Mouse (Mus musculus): ENCODE results near the gene Slc28a2. TPM values are rescaled to one million over a fixed set of nuclear protein-coding genes. Genes with fewer than 3 reads are reported as not detected.
A peak's percentile ranks its signal among the peaks of the same experiment; 100 is the strongest.
"Not testable (repeated sequence)": the region's sequence is repeated elsewhere in the genome, so short reads cannot be mapped to it uniquely, and the experiment has no call there.

Slc28a2 gene
- polyA plus RNA-seq, 1 experiment from 2014 or later = not detected

DNA sequence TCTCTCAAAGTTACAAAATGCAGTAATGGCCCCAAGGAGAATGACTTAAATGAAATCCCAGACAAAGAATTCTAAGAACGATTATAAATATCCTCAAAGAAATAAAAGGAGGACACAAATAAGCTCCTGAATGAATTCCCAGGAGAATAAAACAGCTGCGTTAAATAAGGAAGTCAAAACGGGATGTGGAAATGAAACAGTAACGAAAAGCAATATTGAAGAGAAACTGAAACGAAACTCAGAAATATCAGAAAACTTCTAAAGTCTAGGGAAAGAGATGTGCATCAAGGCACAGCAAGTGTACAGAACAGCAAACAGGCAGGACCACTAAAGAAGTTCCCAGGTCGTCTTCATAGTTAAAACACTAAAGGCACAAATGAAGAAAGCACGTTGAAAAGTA lies 17.3 kb upstream of the Slc28a2 start:
- H3K27ac ChIP-seq (replicated peaks) = no peak overlapping the region
- 84% methylated on average over 7 of the region's 7 CpGs for WGBS
- no peak for DNase-seq (ENCODE audit: low spot score)
- H3K4me3 ChIP-seq = no peak overlapping the region
- H3K36me3 ChIP-seq = no peaks in the 10 kb centered on the region
- no peaks in the 10 kb centered on the region for H3K27me3 ChIP-seq (ENCODE audit: low read depth, poor library complexity, severe bottlenecking)
- H3K4me1 ChIP-seq = no peaks in the 10 kb centered on the region
- H3K9me3 ChIP-seq (replicated peaks) = no peaks in the 10 kb centered on the region

DNA sequence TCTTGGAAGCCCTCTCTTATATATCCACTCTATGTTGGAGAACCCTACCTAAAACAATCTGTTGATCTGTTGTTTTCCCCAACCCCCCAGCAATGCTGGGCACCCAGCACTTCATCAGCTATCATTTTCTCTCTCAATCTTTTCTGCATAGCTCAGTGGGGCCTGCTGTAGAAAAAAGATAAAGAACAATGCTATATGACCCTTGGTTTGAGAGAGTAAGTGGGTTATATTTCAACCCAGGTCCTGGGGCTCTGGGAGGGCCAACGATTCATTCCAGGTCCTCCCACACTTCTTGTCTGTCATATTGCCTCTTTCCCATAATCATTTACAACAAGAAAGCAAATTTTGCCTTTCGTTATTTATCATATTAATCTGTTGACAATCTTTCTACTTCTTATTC lies 368 bp downstream of the Slc28a2 start:
- not testable (repeated sequence) for H3K36me3 ChIP-seq; H3K4me1 ChIP-seq; H3K27ac ChIP-seq (replicated peaks); H3K4me3 ChIP-seq; H3K27me3 ChIP-seq (ENCODE audit: low read depth, poor library complexity, severe bottlenecking); H3K9me3 ChIP-seq (replicated peaks); DNase-seq (ENCODE audit: low spot score)
- 85% methylated on average over 2 of the region's 2 CpGs for WGBS

GRCm38 (mm10) chr2:122438706-122439482 lies 12.6 kb downstream of the Slc28a2 start:
- H3K4me1 ChIP-seq; H3K27me3 ChIP-seq (ENCODE audit: low read depth, poor library complexity, severe bottlenecking); H3K36me3 ChIP-seq; H3K4me3 ChIP-seq; DNase-seq (ENCODE audit: low spot score); H3K27ac ChIP-seq (replicated peaks); H3K9me3 ChIP-seq (replicated peaks): not testable (repeated sequence)
- WGBS = 90% methylated on average over 5 of the region's 5 CpGs

DNA sequence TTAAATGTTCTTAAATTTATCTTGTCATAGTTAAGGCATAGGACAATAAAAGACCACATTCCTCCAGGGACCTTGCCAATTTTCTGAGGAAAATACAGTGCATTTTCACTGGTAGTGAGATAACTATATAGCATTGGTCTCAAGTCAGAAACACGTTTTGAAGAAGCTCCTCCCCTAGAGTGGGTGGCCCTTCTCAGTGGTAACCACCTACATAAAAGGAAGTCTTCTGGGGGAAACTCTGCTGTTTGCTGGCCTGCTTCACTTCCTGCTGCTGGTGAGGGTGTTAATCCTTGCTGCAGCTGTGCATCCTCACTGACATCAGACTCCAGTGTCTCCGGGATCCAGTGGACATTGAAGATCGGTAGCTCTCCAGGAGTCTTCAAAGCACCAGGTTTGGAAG lies 14.2 kb downstream of the Slc28a2 start:
- H3K27me3 ChIP-seq (ENCODE audit: low read depth, poor library complexity, severe bottlenecking); H3K9me3 ChIP-seq (replicated peaks); H3K27ac ChIP-seq (replicated peaks); DNase-seq (ENCODE audit: low spot score); H3K4me1 ChIP-seq; H3K4me3 ChIP-seq; H3K36me3 ChIP-seq: not testable (repeated sequence)
- 28% methylated on average over 3 of the region's 3 CpGs for WGBS

DNA sequence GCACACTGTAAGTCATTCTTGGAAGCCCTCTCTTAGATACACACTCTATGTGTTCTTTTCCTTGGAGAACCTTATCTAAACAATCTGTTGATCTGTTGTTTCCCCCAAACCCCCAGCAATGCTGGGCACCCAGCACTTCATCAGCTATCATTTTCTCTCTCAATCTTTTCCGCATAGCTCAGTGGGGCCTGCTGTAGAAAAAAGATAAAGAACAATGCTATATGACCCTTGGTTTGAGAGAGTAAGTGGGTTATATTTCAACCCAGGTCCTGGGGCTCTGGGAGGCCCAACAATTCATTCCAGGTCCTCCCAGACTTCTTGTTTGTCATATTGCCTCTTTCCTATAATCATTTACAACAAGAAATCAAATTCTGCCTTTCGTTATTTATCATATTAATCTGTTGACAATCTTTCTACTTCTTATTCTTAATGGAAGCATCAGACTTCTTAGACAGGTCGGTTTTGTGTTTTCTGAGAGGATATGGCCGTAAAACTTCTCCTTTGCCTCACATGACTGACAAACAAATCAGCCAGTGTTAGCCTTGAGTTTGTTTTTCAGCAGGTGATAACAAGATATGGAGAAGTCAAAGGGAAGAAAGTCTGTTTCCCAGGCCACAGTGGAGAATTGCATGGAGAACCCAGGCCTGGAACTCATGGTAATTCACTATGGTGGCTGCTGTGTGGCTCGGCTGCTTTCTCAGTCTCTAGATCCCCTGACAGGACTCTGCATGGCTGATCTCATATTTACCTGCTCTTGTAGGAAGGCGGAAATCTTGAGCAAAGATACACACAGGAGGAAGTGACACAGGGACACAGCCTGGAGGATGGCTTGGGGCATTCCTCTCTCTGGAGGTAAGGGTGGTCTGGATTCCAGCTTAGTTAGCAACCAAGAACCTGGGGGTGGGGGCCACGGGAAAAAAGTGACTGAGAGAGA lies 15.0 kb downstream of the Slc28a2 start:
- no peaks in the 10 kb centered on the region for H3K36me3 ChIP-seq
- H3K9me3 ChIP-seq (replicated peaks) = no peaks in the 10 kb centered on the region
- H3K4me3 ChIP-seq = no peak overlapping the region
- H3K27me3 ChIP-seq (ENCODE audit: low read depth, poor library complexity, severe bottlenecking) = no peaks in the 10 kb centered on the region
- no peak overlapping the region for H3K27ac ChIP-seq (replicated peaks)
- H3K4me1 ChIP-seq = no peaks in the 10 kb centered on the region
- no peak for DNase-seq (ENCODE audit: low spot score)
- 86% methylated on average over 7 of the region's 7 CpGs for WGBS

DNA sequence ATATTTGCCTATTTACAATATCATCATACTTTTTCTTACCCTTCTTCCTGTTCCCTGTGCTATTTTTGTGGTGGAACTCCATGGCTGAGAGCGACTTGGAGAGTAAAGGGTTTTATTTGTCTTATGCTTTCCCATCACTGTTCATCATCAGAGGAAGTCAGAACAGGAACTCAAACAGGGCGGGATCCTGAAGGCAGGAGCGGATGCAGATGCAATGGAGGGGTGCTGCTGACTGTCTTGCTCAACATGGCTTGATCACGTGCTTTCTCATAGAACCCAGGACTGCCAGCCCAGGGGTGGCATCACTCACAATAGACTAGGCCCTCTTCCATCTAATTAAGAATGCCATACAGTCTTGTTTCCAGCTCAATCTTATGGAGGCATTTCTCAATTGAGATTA lies 24.1 kb downstream of the Slc28a2 start:
- Histone ChIP-seq H3K27me3 (ENCODE audit: low read depth, poor library complexity, severe bottlenecking) (no peaks in the 10 kb centered on the region), H3K4me1 (no peaks in the 10 kb centered on the region), H3K4me3 (no peak overlapping the region), H3K9me3 (replicated peaks) (no peaks in the 10 kb centered on the region), H3K27ac (replicated peaks) (no peak overlapping the region), H3K36me3 (no peaks in the 10 kb centered on the region)
- 93% methylated on average over 4 of the region's 4 CpGs for WGBS
- DNase-seq (ENCODE audit: low spot score) = no peak

DNA sequence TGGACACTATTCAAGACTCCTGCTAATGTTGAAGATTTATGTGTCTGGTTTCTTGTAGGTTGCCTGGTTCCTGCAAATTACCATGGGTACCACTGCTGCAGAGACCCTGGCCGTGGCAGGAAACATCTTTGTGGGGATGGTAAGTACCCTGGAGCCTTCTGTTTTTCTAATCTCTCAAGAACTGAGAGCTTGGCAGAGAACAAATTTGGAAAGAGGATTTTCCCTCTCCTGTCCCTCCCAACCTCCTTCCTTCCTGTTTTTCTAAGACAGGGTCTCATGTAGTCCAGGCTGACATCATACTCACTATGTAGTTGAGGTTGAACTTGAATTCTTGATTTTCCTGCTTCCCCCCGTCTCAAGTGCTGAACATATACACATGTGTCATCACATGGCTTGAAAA lies 26.1 kb downstream of the Slc28a2 start:
- Histone ChIP-seq H3K27me3 (ENCODE audit: low read depth, poor library complexity, severe bottlenecking) (no peaks in the 10 kb centered on the region), H3K36me3 (no peaks in the 10 kb centered on the region), H3K9me3 (replicated peaks) (no peaks in the 10 kb centered on the region), H3K4me3 (no peak overlapping the region), H3K4me1 (no peaks in the 10 kb centered on the region), H3K27ac (replicated peaks) (no peak overlapping the region)
- DNase-seq (ENCODE audit: low spot score) = no peak
- WGBS = 76% methylated on average over 2 of the region's 2 CpGs

GRCm38 (mm10) chr2:122466901-122467300 lies 40.6 kb downstream of the Slc28a2 start:
- WGBS = 34% methylated on average over 11 of the region's 11 CpGs
- peaks cover 29% of the 10 kb centered on the region for H3K27me3 ChIP-seq (ENCODE audit: low read depth, poor library complexity, severe bottlenecking)
- H3K9me3 ChIP-seq (replicated peaks) = no peaks in the 10 kb centered on the region
- H3K36me3 ChIP-seq = no peaks in the 10 kb centered on the region
- peak overlapping the region; percentile 66 for H3K4me3 ChIP-seq
- peaks cover 12% of the 10 kb centered on the region for H3K4me1 ChIP-seq
- no peak for DNase-seq (ENCODE audit: low spot score)
- peak overlapping the region; percentile 79; the same call in 1 of the 2 replicates for H3K27ac ChIP-seq (replicated peaks)

GRCm38 (mm10) chr2:122467351-122468013 lies 41.2 kb downstream of the Slc28a2 start:
- Histone ChIP-seq H3K4me3 (peak overlapping the region; percentile 66), H3K27me3 (ENCODE audit: low read depth, poor library complexity, severe bottlenecking) (peaks cover 29% of the 10 kb centered on the region), H3K9me3 (replicated peaks) (no peaks in the 10 kb centered on the region), H3K4me1 (peaks cover 12% of the 10 kb centered on the region), H3K27ac (replicated peaks) (peak overlapping the region; percentile 79), H3K36me3 (no peaks in the 10 kb centered on the region)
- WGBS = 2% methylated on average over 46 of the region's 46 CpGs
- DNase-seq (ENCODE audit: low spot score) = peak; percentile 95

DNA sequence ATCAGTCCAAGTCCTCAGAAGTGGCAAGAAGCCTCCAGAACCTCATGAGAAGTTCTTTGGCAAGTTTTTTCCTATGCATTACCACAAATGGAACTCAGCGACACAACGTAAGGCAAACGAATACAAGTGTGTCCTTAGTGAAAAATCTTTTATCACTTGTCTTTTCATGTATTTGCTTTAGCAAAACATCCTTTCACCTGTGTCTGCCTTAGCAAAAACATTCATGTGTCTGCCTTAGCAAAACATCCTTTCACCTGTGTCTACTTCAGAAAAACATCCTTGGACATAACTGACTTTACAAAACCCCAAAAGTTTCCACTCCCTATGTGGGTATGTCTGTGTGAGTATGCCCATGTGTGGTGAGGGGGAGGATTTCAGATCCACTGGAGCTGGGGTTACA lies 42.9 kb downstream of the Slc28a2 start:
- H3K9me3 ChIP-seq (replicated peaks) = no peaks in the 10 kb centered on the region
- H3K4me1 ChIP-seq = peaks cover 12% of the 10 kb centered on the region
- peaks cover 29% of the 10 kb centered on the region for H3K27me3 ChIP-seq (ENCODE audit: low read depth, poor library complexity, severe bottlenecking)
- no peaks in the 10 kb centered on the region for H3K36me3 ChIP-seq
- WGBS = 94% methylated on average over 3 of the region's 3 CpGs
- no peak for DNase-seq (ENCODE audit: low spot score)
- no peak overlapping the region for H3K4me3 ChIP-seq
- H3K27ac ChIP-seq (replicated peaks) = no peak overlapping the region

DNA sequence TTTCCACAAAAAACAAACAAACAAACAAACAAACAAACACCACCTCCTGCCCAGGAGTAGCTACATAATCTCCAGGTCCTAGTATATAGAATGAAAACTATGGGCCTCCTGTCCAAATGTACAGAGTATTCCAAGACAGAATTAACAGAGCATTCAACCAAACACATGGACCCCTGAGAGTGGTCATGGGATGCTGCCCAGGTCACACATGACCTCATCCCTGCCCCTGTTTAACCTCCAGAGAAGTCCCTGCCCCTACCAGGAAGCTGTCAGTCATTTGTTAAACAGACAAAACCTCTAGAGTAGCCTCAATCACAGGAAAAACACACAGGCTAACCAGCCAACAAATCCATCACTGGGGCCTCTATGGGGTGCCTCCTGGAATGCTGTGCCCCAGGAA lies 50.3 kb downstream of the Slc28a2 start:
- H3K27ac ChIP-seq (replicated peaks) = no peak overlapping the region
- no peak for DNase-seq (ENCODE audit: low spot score)
- no peak overlapping the region for H3K4me3 ChIP-seq
- no peaks in the 10 kb centered on the region for H3K36me3 ChIP-seq
- no peaks in the 10 kb centered on the region for H3K9me3 ChIP-seq (replicated peaks)
- H3K27me3 ChIP-seq (ENCODE audit: low read depth, poor library complexity, severe bottlenecking) = no peaks in the 10 kb centered on the region
- no peaks in the 10 kb centered on the region for H3K4me1 ChIP-seq

- H3K36me3 ChIP-seq; H3K9me3 ChIP-seq (replicated peaks); H3K27me3 ChIP-seq (ENCODE audit: low read depth, poor library complexity, severe bottlenecking); H3K27ac ChIP-seq (replicated peaks); DNase-seq (ENCODE audit: low spot score); H3K4me1 ChIP-seq; H3K4me3 ChIP-seq: not testable (repeated sequence)
- 76% methylated on average over 1 of the region's 1 CpGs for WGBS
Measured at GRCm38 (mm10) chr2:122483787-122484186, 57.5 kb downstream of the Slc28a2 start.

GRCm38 (mm10) chr2:122484641-122485040 lies 58.4 kb downstream of the Slc28a2 start, which contains the start of gene Gm14085:
Gene Gm14085 (plus strand): TSS chr2:122484941.
- Histone ChIP-seq H3K4me3 (no peak within 1 kb of the TSS), H3K27me3 (ENCODE audit: low read depth, poor library complexity, severe bottlenecking) (no peaks in the 10 kb centered on the region), H3K27ac (replicated peaks) (no peak within 1 kb of the TSS), H3K9me3 (replicated peaks) (no peaks in the 10 kb centered on the region), H3K36me3 (no peaks in the 10 kb centered on the region), H3K4me1 (no peaks in the 10 kb centered on the region)
- 97% methylated on average over 1 of the region's 1 CpGs for WGBS
- no peak for DNase-seq (ENCODE audit: low spot score)
